Mouse (Mus musculus): ENCODE measurements at regions not wholly inside any gene's neighbourhood (a gene's known extent, or its start where the extent isn't known, plus 50 kb on each side); places are given as distances from the start of the nearest gene placed in this dataset.

DNA sequence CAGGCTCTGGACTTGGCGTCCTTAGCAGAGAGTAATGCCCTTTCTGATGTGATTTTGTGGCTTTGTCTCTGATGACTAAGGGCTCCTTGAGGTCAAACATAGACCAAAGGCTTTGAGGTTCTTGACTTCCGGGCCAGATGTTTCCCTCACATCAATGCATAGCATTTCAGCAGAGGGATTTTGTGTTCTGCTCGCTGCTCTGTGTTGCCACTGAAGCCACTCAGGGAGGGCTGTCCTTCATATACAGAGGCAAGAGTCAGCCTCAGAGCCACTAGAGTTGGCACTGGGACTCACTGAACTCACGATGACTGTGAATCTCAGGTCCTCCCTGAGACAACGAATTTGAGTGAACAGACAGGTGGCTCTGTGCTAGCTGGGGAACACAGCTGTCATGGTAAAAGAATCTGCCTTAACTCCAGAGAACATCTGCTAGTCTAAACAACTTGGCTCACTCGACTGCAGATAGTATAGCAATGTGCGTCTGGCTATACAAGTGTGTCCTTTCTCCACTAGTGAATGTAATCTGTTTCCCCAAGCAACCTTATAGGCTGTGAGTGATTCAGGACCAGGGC is 74.3 kb downstream of the Gp2 start:
- Histone ChIP-seq H3K4me3 (ENCODE audit: low read depth, low read length) (no peak overlapping the region), H3K9ac (ENCODE audit: low read length) (no peak overlapping the region), H3K27ac (ENCODE audit: low read depth, low read length) (no peak overlapping the region), H3K4me2 (ENCODE audit: low read depth, low read length, severe bottlenecking) (no peak overlapping the region), H3K9me3 (ENCODE audit: control insufficient read depth, low read length) (no peaks in the 10 kb centered on the region), H3K4me1 (replicated peaks; ENCODE audit: control insufficient read depth, insufficient read depth, low read length) (no peaks in the 10 kb centered on the region), H3K36me3 (ENCODE audit: control insufficient read depth, insufficient read depth, low read length) (no peaks in the 10 kb centered on the region), H3K27me3 (ENCODE audit: control insufficient read depth, insufficient read depth, low read length) (no peaks in the 10 kb centered on the region)
- WGBS = 84% methylated on average over 7 of the region's 7 CpGs
- DNase-seq (ENCODE audit: low spot score) (no peak), ATAC-seq (replicated peaks; ENCODE audit: low FRiP score) (no peak)

DNA sequence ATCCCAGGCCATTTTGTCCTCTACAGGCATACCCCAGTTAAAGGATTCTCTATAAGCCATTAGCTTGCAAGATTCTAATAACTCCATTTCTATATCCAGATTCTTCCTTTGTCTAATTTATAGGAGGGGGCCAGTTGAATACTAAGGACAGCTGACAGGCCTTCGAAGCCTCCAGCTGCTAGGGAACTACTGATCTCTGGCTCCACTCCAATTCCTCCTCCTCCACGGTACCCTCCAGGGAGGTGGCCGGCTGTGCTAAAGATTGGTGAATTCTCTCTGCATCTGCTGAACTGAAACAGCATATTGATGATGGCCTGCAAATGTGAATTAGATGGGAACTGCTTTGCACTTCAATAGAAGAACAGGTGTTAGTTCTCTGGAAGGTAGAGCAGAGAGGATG is 79.2 kb downstream of the Gp2 start:
- 66% methylated on average over 3 of the region's 3 CpGs for WGBS
- DNase-seq (ENCODE audit: low spot score) = no peak
- H3K9me3 ChIP-seq (ENCODE audit: control insufficient read depth, low read length) = no peaks in the 10 kb centered on the region; the same call in 1 of the 2 replicates
- no peaks in the 10 kb centered on the region for H3K27me3 ChIP-seq (ENCODE audit: control insufficient read depth, insufficient read depth, low read length)
- H3K9ac ChIP-seq (ENCODE audit: low read length) = no peak overlapping the region
- no peak overlapping the region for H3K4me3 ChIP-seq (ENCODE audit: low read depth, low read length)
- H3K4me2 ChIP-seq (ENCODE audit: low read depth, low read length, severe bottlenecking) = no peak overlapping the region
- H3K27ac ChIP-seq (ENCODE audit: low read depth, low read length) = no peak overlapping the region
- H3K4me1 ChIP-seq (replicated peaks; ENCODE audit: control insufficient read depth, insufficient read depth, low read length) = no peaks in the 10 kb centered on the region
- no peaks in the 10 kb centered on the region for H3K36me3 ChIP-seq (ENCODE audit: control insufficient read depth, insufficient read depth, low read length)
- no peak for ATAC-seq (replicated peaks; ENCODE audit: low FRiP score)

- H3K4me2 ChIP-seq (ENCODE audit: low read depth, low read length, severe bottlenecking) = no peak overlapping the region
- H3K36me3 ChIP-seq (ENCODE audit: control insufficient read depth, insufficient read depth, low read length) = no peaks in the 10 kb centered on the region
- ATAC-seq (replicated peaks; ENCODE audit: low FRiP score) = peak; percentile 93; the same call in 1 of the 2 replicates
- no peak for DNase-seq (ENCODE audit: low spot score)
- H3K9me3 ChIP-seq (ENCODE audit: control insufficient read depth, low read length) = no peaks in the 10 kb centered on the region
- H3K27ac ChIP-seq (ENCODE audit: low read depth, low read length) = peak overlapping the region; percentile 34; the same call in 1 of the 2 replicates
- 20% methylated on average over 1 of the region's 1 CpGs for WGBS
- peaks cover 2% of the 10 kb centered on the region; the same call in 1 of the 2 replicates for H3K4me1 ChIP-seq (replicated peaks; ENCODE audit: control insufficient read depth, insufficient read depth, low read length)
- H3K27me3 ChIP-seq (ENCODE audit: control insufficient read depth, insufficient read depth, low read length) = no peaks in the 10 kb centered on the region; the same call in 1 of the 2 replicates
- H3K9ac ChIP-seq (ENCODE audit: low read length) = no peak overlapping the region
- no peak overlapping the region for H3K4me3 ChIP-seq (ENCODE audit: low read depth, low read length)
Measured at GRCm38 (mm10) chr7:119364268-119364596, 94.9 kb downstream of the Gp2 start.

DNA sequence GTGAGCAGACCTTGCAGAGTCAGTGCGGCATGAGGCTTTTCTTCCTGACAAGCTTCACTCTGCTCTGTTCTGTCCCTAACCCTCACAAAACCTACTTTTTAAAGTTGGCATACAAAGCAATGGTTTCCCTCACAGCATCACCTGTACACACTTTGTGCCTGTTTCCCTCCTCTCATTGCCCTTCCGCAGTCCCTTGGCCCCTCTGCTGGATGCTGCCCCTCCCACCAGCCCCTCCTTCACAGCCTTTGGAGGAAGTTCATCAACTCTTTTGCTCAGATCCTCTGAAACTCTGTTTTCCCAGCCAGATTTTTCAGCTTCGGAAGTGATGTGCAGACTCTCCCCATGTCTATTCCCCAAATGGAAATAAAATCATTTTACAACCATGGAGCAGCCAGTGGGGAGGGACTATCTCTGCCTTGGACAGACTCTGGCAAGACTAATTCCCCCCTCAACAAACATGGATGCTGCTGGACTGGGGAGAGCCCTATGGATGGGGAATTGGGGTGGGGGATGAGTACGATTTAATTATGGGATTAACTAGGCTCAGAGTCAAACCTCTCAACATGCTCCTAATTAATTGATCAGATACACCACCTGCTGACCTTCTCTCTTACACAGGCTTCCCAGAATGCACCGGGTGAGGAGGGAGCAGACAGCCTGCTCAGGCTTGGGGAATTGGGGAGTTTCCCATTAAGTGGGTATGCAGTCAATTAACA is 95.4 kb downstream of the Gp2 start:
- no peak overlapping the region for H3K27ac ChIP-seq (ENCODE audit: low read depth, low read length)
- DNase-seq (ENCODE audit: low spot score) = peak; percentile 74
- no peak overlapping the region for H3K4me2 ChIP-seq (ENCODE audit: low read depth, low read length, severe bottlenecking)
- H3K9me3 ChIP-seq (ENCODE audit: control insufficient read depth, low read length) = no peaks in the 10 kb centered on the region
- peak; percentile 28 for ATAC-seq (replicated peaks; ENCODE audit: low FRiP score)
- no peak overlapping the region for H3K4me3 ChIP-seq (ENCODE audit: low read depth, low read length)
- no peaks in the 10 kb centered on the region for H3K36me3 ChIP-seq (ENCODE audit: control insufficient read depth, insufficient read depth, low read length)
- 29% methylated on average over 5 of the region's 5 CpGs for WGBS
- H3K9ac ChIP-seq (ENCODE audit: low read length) = no peak overlapping the region
- no peaks in the 10 kb centered on the region; the same call in 1 of the 2 replicates for H3K27me3 ChIP-seq (ENCODE audit: control insufficient read depth, insufficient read depth, low read length)
- peaks cover 2% of the 10 kb centered on the region; the same call in 1 of the 2 replicates for H3K4me1 ChIP-seq (replicated peaks; ENCODE audit: control insufficient read depth, insufficient read depth, low read length)

GRCm38 (mm10) chr7:119357338-119357737 is 101.7 kb downstream of the Gp2 start:
- DNase-seq (ENCODE audit: low spot score) (no peak), ATAC-seq (replicated peaks; ENCODE audit: low FRiP score) (peak; percentile 67)
- Histone ChIP-seq H3K36me3 (ENCODE audit: control insufficient read depth, insufficient read depth, low read length) (no peaks in the 10 kb centered on the region), H3K27ac (ENCODE audit: low read depth, low read length) (no peak overlapping the region), H3K4me1 (replicated peaks; ENCODE audit: control insufficient read depth, insufficient read depth, low read length) (peaks cover 5% of the 10 kb centered on the region), H3K27me3 (ENCODE audit: control insufficient read depth, insufficient read depth, low read length) (no peaks in the 10 kb centered on the region; the same call in 1 of the 2 replicates), H3K4me3 (ENCODE audit: low read depth, low read length) (no peak overlapping the region), H3K9me3 (ENCODE audit: control insufficient read depth, low read length) (no peaks in the 10 kb centered on the region), H3K4me2 (ENCODE audit: low read depth, low read length, severe bottlenecking) (no peak overlapping the region), H3K9ac (ENCODE audit: low read length) (no peak overlapping the region)
- 35% methylated on average over 3 of the region's 3 CpGs for WGBS

- DNase-seq (ENCODE audit: low spot score) = peak; percentile 66
- H3K4me3 ChIP-seq (ENCODE audit: low read depth, low read length) = no peak overlapping the region
- ATAC-seq (replicated peaks; ENCODE audit: low FRiP score) = no peak
- peaks cover 5% of the 10 kb centered on the region for H3K4me1 ChIP-seq (replicated peaks; ENCODE audit: control insufficient read depth, insufficient read depth, low read length)
- no peak overlapping the region for H3K4me2 ChIP-seq (ENCODE audit: low read depth, low read length, severe bottlenecking)
- no peaks in the 10 kb centered on the region for H3K9me3 ChIP-seq (ENCODE audit: control insufficient read depth, low read length)
- no peaks in the 10 kb centered on the region; the same call in 1 of the 2 replicates for H3K27me3 ChIP-seq (ENCODE audit: control insufficient read depth, insufficient read depth, low read length)
- no peaks in the 10 kb centered on the region for H3K36me3 ChIP-seq (ENCODE audit: control insufficient read depth, insufficient read depth, low read length)
- no peak overlapping the region for H3K9ac ChIP-seq (ENCODE audit: low read length)
- no peak overlapping the region for H3K27ac ChIP-seq (ENCODE audit: low read depth, low read length)
Measured at GRCm38 (mm10) chr7:119356251-119356650, 102.8 kb downstream of the Gp2 start.

GRCm38 (mm10) chr7:119352571-119352970 is 106.5 kb downstream of the Gp2 start:
- Histone ChIP-seq H3K27me3 (ENCODE audit: control insufficient read depth, insufficient read depth, low read length) (no peaks in the 10 kb centered on the region), H3K27ac (ENCODE audit: low read depth, low read length) (no peak overlapping the region), H3K9me3 (ENCODE audit: control insufficient read depth, low read length) (no peaks in the 10 kb centered on the region), H3K9ac (ENCODE audit: low read length) (no peak overlapping the region), H3K4me2 (ENCODE audit: low read depth, low read length, severe bottlenecking) (no peak overlapping the region), H3K36me3 (ENCODE audit: control insufficient read depth, insufficient read depth, low read length) (no peaks in the 10 kb centered on the region), H3K4me1 (replicated peaks; ENCODE audit: control insufficient read depth, insufficient read depth, low read length) (peaks cover 5% of the 10 kb centered on the region), H3K4me3 (ENCODE audit: low read depth, low read length) (no peak overlapping the region)
- DNase-seq (ENCODE audit: low spot score) (no peak), ATAC-seq (replicated peaks; ENCODE audit: low FRiP score) (no peak)
- 91% methylated on average over 12 of the region's 12 CpGs for WGBS

- WGBS = 94% methylated on average over 1 of the region's 1 CpGs
- no peaks in the 10 kb centered on the region for H3K27me3 ChIP-seq (ENCODE audit: control insufficient read depth, insufficient read depth, low read length)
- no peak for ATAC-seq (replicated peaks; ENCODE audit: low FRiP score)
Measured at GRCm38 (mm10) chr7:119350641-119351040, 108.4 kb downstream of the Gp2 start.

DNA sequence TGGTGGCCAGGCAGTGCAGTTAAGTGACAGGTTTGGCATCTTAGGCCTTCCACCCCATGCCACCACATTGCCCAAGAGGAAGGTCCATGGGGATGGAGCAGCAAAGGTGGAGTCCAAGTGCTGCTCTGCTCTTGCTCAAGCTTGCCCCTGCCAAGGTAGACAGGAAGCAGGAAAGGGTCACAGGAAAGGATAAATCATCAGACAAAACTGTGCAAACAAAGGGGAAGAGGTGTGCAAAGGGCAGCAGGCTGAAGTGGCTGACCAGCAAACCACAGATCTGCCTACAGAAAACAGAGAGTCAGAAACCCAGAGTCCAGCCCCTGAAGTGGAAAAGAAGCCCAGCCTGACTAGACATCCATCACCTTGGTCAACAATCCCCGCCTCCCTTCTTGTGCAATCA is 115.7 kb downstream of the Gp2 start:
- H3K9me3 ChIP-seq (ENCODE audit: control insufficient read depth, low read length) = no peaks in the 10 kb centered on the region
- H3K4me3 ChIP-seq (ENCODE audit: low read depth, low read length) = no peak overlapping the region
- no peaks in the 10 kb centered on the region for H3K4me1 ChIP-seq (replicated peaks; ENCODE audit: control insufficient read depth, insufficient read depth, low read length)
- no peak for ATAC-seq (replicated peaks; ENCODE audit: low FRiP score)
- 89% methylated on average over 1 of the region's 1 CpGs for WGBS
- H3K36me3 ChIP-seq (ENCODE audit: control insufficient read depth, insufficient read depth, low read length) = no peaks in the 10 kb centered on the region
- no peak overlapping the region for H3K27ac ChIP-seq (ENCODE audit: low read depth, low read length)
- H3K27me3 ChIP-seq (ENCODE audit: control insufficient read depth, insufficient read depth, low read length) = no peaks in the 10 kb centered on the region
- no peak for DNase-seq (ENCODE audit: low spot score)
- H3K4me2 ChIP-seq (ENCODE audit: low read depth, low read length, severe bottlenecking) = no peak overlapping the region
- H3K9ac ChIP-seq (ENCODE audit: low read length) = no peak overlapping the region

More at GRCm38 (mm10) chr7:119350641-119351040, 108.4 kb downstream of the Gp2 start:
- no peak overlapping the region for H3K4me2 ChIP-seq (ENCODE audit: low read depth, low read length, severe bottlenecking)
- no peak overlapping the region for H3K9ac ChIP-seq (ENCODE audit: low read length)
- H3K36me3 ChIP-seq (ENCODE audit: control insufficient read depth, insufficient read depth, low read length) = no peaks in the 10 kb centered on the region
- H3K27ac ChIP-seq (ENCODE audit: low read depth, low read length) = no peak overlapping the region
- H3K4me3 ChIP-seq (ENCODE audit: low read depth, low read length) = no peak overlapping the region
- DNase-seq (ENCODE audit: low spot score) = no peak
- no peaks in the 10 kb centered on the region for H3K9me3 ChIP-seq (ENCODE audit: control insufficient read depth, low read length)
- H3K4me1 ChIP-seq (replicated peaks; ENCODE audit: control insufficient read depth, insufficient read depth, low read length) = no peaks in the 10 kb centered on the region
